Mouse (Mus musculus) left cerebral cortex, adult 8-10 months (tissue): ENCODE measurements at regions not wholly inside any gene's neighbourhood (a gene's known extent, or its start where the extent isn't known, plus 50 kb on each side); places are given as distances from the start of the nearest gene placed in this dataset.
A peak's percentile ranks its signal among the peaks of the same experiment; 100 is the strongest.

ENCODE experiments used
- DNase-seq, 2 experiments: peaks; one replicate each; pipeline ENCODE4 v3.0.0; 2022; ENCODE audit warnings: low spot score in 2 of 2

DNA sequence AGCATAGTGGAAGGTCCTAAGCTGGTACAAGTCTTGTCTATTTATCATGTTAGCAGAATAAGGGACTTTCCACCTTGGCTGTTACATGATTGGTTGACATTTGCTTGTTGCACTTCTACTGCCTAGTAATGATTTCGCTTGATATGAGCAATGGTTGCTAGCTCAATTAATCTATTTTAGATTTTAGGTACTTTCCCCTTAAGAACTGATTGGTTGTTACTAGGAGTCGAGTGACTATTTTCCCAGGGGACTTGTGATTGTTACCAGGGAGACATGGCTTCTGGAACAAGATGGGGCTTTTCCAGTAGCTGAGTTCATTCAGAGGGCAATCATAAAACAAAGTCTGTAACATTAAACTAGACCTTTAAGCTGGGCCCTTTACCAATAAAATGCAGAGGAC is 100.9 kb downstream of the Nup35 start:
- no peak for DNase-seq

DNA sequence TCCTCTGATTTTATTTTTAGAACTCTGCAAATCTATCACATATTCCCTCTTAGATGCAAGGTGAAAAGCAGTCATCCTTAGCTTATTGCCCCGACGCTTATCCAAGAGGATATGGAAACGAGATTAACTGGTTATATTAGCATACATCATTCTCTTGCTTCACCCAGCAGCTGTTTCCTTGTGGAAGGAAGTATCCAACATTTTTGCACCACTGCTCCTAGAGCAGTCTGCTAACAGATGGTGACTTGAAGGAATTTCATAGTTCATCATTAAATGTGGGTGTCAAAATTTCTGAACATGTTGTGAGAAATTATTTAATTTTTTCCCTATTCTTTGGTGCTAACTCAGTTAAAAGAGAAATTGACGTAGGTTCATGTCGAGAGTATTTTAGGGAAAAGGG is 107.0 kb downstream of the Nup35 start:
- no peak for DNase-seq

DNA sequence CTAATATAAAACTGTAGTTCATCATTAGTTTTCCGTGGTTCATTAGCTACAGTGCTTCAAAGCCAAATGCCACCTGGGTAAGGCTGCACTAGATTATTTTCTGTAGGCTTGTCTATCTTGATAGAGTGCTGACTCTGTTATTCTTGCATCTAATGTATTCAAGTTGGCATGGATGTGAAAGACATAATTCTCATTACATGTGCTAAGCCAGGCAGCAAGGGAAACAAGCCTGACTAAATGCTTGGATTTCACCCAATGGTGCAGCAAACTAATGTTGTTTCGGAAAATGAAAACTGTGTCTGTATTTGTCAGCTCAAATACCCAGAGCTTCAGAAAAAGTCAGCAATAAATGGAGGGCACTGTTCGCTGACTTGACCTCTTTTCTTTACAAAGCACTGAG is 114.3 kb downstream of the Nup35 start:
- DNase-seq: no peak

DNA sequence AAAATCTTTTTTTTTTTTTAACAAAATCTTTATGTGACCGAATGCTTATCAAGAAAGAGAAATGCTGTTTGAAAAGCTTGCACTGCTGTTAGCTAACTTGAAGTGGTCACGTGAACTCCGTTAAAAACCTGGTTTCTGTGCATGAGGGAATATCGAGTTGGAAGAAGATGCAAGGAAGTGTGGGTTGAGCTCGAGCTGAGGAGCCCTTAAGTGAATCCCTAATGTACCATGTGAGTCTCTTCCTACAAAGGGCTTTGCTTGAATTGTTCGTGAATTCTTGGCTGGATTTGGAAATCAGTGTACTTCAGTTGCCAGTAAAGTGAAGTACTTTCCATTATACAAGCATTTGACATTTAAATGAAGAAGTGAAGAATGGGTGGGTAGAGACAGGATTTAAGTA is 129.7 kb downstream of the Nup35 start:
- no peak for DNase-seq

DNA sequence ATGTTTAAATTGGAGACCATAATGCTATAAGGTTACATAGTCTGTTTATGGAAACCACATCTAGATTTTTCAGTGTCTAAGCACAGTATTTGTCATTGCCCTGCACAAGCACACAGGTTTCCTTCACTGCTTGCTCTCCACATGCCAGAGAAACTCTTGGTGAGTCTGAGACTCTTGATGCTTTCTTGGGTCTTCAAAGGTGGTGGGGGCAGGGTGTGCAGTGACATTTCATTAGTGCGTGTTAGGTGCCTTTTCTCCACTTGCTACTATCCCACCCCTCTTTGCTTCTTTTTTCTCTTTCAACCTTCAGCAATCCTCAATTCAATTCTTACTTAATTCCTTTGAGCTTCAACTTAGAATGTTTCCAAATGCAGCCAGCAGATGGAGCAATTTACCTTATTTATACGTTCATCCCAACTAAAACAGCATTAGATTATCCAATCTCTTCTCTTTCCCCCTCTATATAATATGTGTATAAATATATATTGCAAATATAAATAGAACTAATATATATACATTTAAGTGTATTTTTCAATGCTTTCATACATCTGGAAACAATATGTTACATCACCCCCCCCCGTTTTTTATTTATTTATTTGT is 145.1 kb downstream of the Nup35 start:
- peak in 1 of 2 experiments; percentile 3 for DNase-seq

DNA sequence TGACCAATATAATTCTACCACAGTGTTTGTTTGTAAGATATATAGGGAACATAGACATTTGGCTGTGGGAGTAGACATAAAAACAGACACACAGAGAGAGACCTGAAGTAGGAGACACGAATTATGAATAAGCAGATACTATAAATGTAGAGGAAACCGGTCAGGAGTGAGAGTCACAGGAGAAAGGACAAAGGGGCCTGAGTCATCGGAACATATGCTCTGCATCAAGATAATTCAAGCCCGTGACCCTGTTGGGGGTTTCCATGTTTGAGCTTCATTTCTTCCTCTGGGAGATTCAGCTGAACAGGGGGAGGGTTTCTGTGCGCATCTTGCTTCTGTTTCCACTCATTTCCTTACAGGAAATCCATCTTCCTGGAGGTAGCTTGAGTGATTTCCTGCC is 154.1 kb downstream of the Nup35 start:
- DNase-seq: peak in 1 of 2 experiments; percentile 8

DNA sequence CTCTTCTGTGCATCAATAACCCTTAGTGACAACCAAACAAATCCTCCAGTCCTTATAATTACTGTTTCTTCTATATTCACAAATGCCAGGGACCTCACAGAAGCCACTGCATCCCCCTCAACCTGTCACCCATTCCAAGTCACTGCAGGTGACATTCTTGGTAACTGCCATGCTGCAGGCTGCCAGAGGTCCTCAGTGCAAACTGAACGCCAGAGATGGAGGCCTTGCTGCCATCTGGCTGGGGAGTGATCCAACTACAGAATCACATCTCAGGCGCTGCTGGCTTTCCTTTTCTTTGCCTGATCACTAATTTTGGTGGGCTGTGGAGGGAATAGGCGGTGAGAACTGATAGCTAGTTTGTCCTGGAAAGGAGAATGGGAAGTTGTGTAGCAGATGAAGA is 155.4 kb downstream of the Nup35 start:
- no peak for DNase-seq

DNA sequence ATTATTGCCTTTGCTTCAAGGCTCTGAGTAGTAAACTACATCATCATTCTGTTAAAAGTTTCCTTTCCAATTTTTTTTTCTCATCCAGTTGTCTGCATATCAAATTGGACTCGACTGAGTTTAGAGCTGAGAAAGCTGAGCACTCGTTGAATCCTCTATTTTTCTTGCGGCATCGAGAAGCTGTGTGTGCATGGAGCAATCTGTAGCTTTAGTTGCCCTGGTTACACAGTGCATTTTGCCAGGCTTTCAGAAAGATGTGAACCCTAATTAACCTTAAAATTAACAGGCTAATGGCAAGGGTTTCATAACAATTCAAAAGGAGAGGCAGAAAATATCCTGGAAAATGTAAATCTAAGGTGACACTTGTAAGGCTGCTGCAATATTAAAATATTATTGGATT is 169.3 kb downstream of the Nup35 start:
- DNase-seq: no peak

DNA sequence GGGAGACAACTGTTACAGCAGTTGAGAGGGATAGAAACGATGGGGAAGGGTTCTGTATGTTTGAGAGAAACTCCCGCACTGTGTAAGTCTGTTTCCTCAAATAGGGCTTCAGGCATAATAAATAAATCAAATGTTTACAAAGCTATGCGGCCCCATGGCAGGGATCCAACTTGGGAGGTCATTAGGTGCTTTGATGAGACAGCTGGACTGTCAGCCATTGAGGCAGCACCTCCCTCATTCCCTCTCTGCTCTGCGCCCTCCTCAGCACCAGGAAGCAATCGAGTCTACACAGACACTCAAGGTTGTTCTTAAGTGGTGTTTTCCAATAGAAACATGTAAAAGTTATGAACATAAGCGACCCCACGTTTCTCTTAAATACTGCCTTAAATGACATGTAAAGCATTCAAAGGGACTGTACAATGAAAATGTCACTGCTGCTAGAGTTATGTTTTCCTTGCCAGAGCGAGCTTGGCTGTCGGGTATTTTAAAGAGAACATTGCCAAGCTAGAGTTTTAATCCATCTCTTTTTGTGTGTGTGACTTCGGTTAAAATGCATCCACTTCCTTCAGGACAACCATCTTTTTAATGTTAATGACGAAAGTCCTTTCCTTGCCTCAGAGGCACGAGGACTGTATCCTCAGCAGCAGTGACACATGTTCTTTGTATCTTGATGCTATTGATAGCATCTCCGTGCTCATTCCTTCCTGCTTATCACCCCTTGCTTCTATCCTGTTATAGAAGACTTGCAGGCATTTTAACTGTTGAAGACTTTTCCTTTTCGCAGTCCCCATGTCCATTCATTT is 176.5 kb downstream of the Nup35 start:
- DNase-seq: no peak

DNA sequence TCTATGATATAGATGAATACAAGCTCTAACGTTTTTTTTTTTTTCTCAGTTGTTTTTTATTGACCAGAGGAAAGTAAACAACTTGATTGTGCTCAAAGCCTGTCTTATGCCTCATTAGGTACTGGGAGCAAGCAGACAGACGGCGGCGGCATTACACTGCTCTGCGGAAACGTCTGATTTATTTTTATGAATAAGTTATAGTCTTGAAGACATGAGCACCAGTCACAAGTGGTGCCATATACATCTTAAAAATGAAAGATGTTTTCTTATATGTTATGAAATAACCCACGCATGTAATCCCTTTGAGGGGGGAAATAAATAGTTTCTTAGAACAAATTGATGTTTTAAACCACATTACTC is 177.1 kb downstream of the Nup35 start:
- no peak for DNase-seq

DNA sequence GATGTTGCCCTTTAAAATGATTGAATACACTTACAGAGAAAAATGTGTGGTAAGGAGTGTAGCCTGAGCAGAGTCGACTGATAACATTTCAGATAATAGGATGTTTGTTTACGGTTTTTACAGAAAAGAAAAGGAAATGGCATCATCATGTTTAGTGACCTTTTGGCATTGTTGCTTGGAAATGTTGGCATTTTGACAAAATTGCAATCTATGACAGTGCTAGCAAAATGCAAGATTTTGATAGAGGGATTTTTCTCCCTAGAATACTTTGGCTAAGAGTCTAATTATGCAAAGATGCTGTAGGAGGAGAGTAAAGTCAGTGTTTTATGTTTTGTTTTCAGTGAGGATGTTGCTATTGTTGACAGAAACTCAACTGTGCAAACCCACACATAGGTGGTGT is 202.2 kb downstream of the Nup35 start:
- DNase-seq: no peak

DNA sequence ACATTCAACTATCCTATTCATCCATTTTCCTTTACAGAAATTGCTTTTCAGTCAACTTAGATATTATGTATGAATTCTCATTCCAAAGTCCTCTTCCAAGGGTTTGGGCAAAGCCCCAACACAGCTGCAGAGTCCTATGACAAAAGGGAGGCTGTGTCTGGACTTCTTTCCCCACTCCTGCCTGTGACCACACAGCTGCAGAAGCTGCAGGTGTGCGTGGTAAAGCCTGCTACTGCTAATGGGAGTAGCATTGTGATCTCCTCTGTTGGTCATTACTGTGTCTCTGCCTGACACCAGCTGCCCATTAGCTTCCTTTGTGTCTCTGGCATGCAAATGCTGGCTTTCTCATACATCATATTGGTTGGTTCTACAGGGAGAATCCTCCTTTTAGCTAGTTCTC is 234.0 kb downstream of the Nup35 start:
- DNase-seq: peak in 1 of 2 experiments; percentile 26

DNA sequence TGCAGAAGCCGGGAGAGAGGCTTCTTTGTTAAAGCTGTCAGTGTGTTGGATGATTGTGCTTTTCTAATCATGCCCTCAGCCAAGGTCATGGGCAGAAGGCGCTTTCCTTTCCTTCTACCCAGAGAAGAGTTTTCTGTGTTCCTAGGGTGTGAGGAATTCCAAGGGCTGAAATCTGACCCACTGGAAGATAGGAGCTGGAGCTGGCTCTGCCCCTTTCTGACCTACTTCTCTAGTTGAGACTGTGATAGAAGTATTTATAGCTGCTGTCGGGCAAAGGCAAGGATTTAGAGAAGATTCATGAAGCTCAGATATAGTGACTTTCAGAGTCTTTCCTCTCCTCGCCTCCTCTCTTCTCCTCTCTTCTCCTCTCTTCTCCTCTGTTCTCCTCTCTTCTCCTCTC is 238.2 kb downstream of the Nup35 start:
- DNase-seq: no peak

DNA sequence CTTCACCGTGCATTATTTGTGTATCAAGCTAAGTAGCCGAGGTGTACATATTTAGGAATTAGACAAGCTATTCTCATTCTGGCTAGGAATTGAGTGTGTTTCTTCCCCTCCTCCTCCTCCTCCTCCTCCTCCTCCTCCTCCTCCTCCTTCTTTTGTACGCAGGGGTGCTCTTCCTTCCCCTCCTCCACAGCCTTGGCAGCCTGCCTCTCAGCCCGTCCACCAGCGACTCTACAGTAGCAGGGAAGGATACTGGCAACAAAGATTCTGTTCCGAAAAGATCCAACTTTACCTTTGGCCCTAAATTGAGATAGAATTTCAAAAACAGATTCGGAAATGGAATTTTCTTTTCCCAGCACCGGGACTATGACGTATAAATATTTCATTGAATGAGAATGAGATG is 253.0 kb downstream of the Nup35 start:
- no peak for DNase-seq

DNA sequence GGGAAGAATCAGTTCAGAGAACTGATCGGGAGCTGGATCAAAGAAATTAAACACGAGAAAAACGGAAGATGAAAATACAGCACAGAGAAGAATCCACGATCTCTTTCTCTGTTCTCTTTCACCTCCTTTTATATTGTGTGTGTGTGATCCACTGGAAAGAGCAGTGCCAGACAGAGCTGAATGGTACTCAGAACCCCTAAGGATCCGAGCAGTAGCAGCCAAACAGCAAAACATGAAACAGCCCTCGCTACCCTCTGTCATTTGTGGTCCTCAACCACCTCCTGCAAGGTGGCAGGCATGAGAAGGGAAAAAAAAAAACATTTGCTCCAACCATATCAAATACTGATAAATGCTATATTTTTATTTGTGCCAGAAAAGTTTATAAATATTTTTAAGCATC is 253.4 kb downstream of the Nup35 start:
- no peak for DNase-seq

DNA sequence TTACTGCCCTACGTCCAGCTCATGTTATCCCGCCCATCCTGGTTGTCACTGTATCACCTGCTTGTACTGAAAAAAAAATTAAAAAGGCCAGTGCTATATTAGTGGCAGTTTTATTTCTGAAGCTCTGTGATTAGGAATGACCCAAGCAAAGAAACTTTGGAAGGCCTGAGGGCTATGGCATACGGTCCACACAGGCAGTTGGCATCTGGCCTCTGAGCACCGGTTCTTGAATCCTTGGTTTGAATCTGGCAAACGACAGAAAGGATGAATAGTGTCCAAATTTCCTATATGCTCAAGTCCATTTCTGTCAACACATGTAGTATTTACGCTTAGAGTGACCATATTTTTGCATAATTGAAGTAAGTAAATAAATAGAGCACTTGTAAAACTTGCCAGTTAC is 254.3 kb downstream of the Nup35 start:
- no peak for DNase-seq

DNA sequence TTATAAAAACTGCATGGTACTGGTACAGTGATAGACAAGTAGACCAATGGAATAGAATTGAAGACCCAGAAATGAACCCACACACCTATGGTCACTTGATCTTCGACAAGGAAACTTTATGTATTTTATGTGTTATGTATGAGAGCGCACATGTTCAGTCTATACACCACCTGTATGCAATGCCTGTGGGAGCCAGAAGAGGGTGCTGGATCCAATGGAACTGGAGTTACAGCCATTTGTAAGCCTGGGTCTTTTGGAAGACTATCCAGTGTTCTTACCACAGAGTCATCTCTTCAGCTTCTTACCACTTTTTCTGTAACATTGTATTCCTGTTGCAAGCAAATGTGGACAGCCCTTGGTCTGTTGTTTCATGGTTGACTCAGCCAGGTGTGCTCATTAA is 261.4 kb downstream of the Nup35 start:
- no peak for DNase-seq

DNA sequence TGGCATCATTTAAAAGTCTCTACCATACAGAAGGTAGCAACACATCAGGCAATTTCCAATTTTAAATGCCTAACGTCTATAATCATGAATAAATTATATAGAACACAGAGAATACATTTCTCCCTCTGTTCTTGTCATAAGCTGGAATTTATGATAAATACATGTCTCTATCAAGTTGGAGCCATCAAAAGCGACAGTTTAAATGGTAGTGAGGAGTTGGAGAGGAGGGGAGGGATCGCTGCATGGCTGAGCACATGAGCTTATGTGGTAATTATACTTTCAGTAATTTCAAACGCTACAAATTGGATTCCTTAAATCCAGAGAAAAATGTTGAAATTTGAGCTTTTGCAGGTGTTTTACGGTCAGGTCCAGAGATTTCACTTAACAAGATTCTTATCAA is 267.2 kb downstream of the Nup35 start:
- no peak for DNase-seq

DNA sequence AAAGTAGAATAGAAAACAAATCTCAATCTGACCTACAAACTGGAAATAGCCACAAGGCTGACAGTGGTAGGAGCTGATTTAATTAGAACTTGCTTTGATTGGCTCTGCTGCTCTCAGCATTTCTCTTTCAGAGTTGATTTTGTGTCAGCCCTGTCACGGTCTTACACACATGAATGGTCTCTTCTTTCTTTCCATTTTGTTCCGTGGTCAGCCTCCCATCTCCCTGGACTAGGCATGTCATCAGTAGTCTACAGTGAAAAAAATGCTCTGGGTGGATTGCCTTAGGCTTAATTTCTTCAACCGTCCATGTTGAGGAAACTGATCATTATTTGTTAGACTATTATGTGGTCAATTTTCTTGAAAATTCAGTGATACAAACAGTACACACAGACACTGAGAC is 285.0 kb downstream of the Nup35 start:
- no peak for DNase-seq

DNA sequence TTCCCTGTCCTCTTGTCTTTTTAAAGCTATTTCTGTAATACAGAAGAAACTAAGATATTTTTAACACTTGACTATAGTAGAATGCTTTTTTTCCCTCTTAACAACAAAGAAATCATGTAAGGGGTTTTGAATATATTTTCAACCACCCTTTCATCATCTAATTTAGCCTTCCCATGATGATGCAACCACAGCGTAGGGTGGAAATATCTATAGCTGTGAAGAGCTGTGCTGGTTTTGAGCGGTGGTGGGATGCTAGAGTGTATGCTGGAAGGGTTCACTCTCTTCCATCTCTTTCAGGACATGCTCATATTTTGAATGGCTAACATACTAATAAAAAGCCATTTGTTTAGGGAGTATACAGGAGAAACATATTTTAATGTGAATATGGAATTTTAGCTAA is 296.4 kb downstream of the Nup35 start:
- DNase-seq: no peak

DNA sequence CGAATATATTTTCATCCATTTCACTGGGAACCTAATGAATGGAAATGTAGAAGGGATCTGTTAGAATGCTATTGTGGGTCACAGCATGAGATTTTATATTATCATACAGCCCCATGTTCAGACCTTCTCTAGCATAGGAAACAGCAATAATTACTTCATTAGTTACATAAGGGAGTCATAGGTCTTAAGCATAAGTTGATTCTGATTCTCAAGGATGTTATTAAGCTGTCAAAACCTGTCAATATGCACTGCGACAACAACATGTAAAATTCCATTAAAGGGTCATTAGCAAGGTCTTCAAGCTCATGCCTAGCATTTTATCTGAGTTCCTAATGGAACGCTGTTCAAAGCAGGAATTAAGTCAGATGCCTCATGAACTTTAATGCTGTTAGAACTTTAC is 328.5 kb downstream of the Nup35 start:
- no peak for DNase-seq

DNA sequence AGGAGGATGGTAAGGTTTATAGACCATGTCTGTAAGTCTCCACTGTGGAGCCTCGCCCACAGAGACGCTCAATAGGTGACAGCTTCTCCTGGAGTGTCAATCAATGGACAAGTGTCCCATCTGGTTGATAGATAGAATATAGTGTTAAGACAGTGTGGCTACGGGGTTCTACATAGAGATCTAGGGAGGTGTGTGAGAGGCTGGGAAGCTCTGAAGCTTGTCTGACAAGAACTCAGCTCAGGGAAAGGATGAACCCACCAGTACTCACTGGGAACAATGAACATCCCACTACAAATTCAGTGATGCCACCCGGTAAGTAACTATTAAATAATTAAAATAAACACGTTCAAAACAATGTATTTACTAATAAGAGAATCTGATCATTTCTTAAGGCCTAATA is 349.7 kb downstream of the Nup35 start:
- DNase-seq: no peak

DNA sequence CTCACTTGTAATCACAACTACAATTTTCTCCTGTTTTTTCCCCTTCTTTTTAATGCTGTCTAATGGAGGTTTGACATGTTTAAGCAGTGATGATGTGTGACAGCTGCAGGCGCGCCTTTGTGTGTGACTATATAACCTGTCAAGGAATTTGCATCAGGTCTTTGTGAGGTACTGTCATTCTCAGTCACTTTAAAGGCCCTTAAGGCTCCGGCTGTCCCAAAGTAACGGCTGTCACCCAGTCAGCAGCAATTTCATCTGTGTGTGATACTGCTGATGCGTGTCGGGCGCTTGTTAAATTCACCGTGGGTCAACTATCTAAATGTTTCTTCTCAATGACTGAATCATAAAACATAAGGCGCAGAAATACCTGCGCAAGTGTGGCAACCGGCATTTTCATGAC is 350.2 kb downstream of the Nup35 start:
- no peak for DNase-seq

DNA sequence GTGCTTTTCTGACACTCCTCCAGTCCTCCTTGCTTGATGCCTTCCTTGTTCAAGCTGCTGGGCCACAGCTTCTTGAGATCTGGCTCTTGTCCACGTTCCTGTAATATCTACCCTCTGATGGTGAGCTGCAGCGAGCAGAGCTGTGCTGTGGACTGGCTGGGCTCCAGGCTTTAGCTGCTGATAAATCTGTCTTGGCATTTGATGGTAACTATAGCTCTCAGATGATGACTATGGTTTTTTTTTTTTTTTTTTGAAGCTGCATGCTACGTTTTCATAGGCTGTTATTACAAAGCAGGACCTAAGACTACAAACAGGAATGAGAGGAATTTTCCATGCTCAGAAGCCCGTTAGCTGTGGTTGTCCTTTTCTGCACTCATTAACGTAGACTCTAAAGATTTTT is 352.3 kb downstream of the Nup35 start:
- DNase-seq: peak in 1 of 2 experiments; percentile 46
